Mouse (Mus musculus) inflammation-experienced regulatory T-cells, adult 6 months (primary cell): ENCODE measurements around the gene Nap1l1. TPM values are rescaled to one million over a fixed set of nuclear protein-coding genes. Genes with fewer than 3 reads are reported as not detected.

Source experiments
- ATAC-seq: one replicate; pipeline ENCODE4 v1.8.0; 2017
- polyA plus RNA-seq, 3 experiments: library from polyadenylated mRNA; unstranded; fragments of 100-300 nt; shearing (Covaris generic); gene quantifications; one replicate each; pipeline ENCODE4 v1.2.1; 2017

The Nap1l1 gene
- polyA plus RNA-seq, 3 experiments from 2014 or later = 122 to 256 (median 122) TPM

GRCm38 (mm10) chr10:111516804-111517436 is 43.9 kb downstream of the Nap1l1 start:
- peak; percentile 47 for ATAC-seq

- no peak for ATAC-seq
Observed at GRCm38 (mm10) chr10:111518350-111518749, 45.3 kb downstream of the Nap1l1 start.

DNA sequence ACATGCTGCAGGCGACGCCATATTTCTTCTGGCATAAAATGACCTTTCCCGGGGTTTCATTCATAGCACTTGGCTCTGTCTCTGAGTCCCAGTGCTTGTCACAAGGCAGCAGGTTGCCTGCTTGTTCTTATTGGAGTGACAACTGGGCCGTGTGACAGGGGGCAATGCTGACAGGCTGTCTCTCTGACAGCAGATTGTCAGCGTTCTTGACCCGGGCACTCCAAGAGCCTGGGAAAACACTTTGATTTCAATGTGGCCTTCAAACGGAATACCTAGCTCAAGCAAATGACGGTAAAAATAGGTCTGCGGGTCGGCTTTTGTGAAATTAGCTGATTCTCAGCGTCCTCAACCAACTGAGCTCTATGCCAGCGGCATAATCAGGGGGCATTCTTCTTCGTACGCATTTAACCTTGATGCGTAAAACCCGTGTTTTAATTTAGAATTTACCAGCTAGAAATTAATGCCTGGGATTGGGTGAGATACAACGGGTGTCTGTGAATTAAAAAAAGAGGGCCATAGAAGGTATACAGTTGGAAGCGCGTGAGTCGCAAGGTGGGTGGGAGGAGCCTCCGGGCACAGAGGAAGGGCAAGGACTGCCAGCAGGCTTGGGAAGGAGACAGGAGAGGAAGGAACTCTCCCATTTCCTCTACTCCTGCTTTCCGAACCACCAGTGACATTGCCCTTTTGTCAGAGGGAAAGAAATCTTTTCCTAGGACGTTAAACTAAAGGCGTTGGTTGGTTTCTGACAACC is 46.8 kb downstream of the Nap1l1 start:
- ATAC-seq = no peak

DNA sequence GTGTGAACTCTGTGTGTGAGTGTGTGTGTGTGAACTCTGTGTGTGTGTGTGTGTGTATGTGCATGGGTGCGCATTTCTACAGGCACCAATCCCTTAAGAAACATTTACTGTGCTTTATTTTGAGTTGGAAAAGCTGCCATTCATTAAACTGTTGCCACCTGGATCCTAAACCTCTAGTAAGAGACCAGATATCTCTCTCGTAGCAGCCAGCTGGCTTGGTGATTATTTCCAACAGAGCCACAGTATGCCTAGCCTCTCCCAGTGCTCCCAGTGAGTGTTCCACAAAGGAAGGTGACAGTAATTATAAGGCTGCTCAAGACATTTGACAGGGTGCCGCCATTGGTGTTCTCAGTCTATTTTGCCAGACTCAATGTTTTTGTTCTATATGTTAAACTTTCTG is 47.6 kb downstream of the Nap1l1 start:
- no peak for ATAC-seq

DNA sequence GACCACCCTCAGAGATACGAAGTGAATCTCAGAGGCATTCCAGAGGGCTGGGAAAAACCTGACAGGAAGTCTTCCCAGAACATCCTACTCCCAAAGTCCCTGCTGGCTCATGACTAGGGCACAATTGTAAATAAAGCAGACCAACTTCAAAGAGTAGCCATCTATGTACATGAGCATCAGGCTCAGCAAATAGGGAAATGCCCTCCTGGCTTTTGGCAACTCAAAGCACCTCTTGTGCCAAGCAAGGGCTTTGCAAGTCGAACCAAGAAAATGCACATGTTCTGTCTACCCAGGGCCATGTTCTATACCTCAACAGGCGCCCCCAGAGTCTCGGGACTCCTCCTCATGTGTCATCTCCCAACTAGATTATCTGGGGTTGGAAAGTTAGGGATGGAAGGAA is 48.6 kb downstream of the Nap1l1 start:
- ATAC-seq = no peak

- ATAC-seq = no peak
Observed at GRCm38 (mm10) chr10:111522230-111522629, 49.2 kb downstream of the Nap1l1 start.

- ATAC-seq = no peak
Observed at GRCm38 (mm10) chr10:111523894-111524293, 50.9 kb downstream of the Nap1l1 start.

- no peak for ATAC-seq
Observed at GRCm38 (mm10) chr10:111527057-111527456, 54.0 kb downstream of the Nap1l1 start.

DNA sequence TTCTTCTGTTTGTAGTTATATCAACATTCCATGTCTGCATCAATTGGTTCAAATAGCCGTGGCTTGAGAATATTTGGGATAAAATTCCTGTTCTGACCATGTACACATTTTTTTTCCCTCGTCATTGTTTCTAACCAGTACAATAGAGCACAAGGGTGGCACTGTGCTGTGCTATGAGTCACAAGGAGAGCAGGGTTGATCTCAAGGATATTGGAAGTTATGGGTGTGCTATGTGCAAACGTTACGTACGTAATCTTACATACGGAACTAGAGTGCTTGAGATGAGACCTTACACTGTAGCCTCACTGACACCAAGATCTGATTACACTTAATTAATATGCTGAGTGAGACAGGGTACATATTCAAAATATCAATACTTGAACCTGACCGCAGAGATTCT is 54.6 kb downstream of the Nap1l1 start:
- no peak for ATAC-seq

DNA sequence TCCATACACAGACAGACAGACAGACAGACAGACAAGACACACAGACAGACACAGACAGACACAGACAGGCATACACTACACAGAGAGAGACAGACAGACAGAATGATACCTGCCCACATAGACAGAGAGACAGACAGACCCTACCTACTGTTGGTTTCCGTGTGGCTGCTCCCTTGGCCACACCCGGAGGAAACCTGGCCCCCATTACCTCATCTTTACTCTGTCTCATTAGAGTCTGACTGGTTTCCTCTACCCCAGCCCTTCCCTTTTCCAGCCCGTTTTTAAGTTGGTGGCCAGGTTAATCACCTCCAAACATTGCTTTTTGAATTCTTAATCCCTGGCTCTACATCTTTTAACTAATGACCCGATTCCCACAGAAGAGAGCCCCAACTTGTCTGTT is 55.3 kb downstream of the Nap1l1 start:
- ATAC-seq = peak; percentile 15

DNA sequence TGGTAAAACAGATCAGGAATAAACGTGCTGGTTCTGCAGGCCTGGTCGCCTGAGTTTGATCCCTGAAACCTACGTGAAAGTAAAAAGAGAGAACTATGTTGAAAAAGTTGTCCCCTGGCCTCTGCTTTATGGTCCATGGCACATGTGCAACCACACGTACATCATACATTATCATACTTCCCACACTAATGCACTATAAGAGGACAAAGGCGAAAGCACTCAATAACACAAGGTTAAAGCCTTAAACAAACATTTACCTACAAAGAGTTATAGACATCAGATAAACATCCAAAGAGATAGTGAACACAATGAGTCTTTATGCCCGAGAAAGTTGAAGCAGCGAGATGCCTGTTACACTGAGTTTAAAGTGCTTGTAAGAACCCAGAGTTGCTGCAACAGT is 57.4 kb downstream of the Nap1l1 start:
- ATAC-seq = no peak

DNA sequence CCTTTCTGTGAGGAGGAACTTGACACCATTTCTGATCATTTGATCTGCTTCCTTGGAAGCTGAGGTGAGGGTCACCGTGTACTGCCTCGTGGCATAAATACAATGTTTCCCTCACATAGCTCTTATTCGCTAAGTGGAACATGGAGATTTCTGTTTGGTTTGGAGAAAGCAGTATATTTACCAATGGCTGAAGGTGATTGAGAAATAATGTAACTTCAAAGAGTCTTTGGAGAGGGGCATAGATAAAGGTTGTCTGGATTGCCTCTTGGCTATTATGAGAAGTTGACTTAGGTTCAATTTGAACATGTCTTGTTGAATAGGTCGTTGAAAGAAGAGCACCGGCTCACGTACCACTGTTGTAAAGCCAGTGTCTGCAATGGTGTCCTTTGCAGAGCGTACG is 61.7 kb downstream of the Nap1l1 start:
- no peak for ATAC-seq

GRCm38 (mm10) chr10:111537410-111537809 is 64.4 kb downstream of the Nap1l1 start:
- no peak for ATAC-seq

DNA sequence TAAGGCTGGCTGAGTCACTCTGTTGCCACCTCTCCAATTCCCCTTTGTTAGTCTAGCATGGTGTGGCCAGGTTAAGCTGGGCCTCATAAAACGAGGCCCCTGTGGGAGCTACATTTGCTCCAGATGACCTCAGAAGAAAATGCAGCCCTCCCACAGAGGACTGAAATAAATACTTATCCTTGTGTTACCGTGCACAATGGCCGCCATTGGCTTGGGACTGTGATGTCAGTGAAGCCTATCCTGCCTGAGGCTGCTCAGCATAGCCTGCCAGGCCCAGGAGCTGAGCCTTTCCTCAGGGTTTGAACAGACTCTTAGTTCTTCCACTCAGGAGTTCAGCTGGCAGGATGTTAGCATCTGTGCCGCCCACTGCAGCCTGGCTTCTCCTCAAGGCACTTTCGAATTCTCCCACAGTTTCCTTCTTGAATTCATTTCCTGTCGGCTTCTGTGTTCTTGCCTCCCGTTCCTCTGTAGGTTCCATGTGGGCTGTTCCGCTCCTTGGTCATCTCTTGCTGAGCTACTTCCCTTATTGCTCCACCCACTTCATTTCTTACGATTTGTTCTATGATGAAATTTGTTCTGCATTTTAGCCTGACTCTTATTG is 66.8 kb downstream of the Nap1l1 start:
- peak; percentile 83 for ATAC-seq

DNA sequence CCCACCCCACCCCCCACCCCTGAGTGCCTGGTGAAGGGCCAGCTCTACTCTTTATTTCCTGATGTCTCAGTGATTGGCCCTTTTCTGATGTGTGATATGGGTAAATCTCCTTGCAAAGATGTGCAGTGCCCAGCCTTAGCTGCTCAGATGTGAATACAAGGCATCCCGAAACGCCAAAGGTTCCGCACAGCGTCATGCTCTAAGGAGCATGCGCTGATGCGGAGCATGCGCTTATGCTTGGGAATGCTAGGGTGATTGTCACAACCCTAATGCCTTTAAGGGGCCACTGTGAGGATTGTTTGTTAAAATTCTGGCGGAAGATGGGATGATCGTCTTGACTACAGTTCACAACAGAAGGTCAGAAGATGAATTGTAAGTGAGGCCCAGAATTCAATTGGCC is 67.7 kb downstream of the Nap1l1 start:
- ATAC-seq = no peak

- ATAC-seq = no peak
Observed at GRCm38 (mm10) chr10:111543106-111543505, 70.1 kb downstream of the Nap1l1 start.

GRCm38 (mm10) chr10:111543781-111544260 is 70.8 kb downstream of the Nap1l1 start:
- no peak for ATAC-seq

DNA sequence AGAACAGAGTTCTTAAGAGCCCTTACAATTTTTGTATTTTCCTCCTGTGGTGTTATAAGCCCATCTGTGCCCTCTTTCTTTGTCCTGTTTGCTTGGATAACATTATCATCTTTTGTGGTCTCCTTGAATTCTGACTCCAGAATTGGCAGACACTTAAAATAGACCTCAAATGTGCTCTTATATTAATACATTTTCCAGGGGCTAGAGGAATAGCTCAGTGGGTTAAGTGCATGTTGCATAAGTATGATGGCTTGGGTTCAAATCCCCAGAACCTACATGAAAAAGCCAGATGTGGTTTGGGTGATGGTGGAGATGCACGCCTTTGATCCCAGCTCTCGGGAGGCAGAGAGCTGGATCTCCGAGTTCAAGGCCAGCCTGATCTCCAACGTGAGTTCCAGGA is 71.3 kb downstream of the Nap1l1 start:
- no peak for ATAC-seq

GRCm38 (mm10) chr10:111545648-111546047 is 72.6 kb downstream of the Nap1l1 start:
- no peak for ATAC-seq
